Mouse (Mus musculus) adrenal gland (tissue): Measurements from ENCODE around the gene Lcn10.
"Not testable (repeated sequence)": the region's sequence is repeated elsewhere in the genome, so short reads cannot be mapped to it uniquely, and the experiment has no call there.

Source experiments
- intact Hi-C: fragments of 180-260 bp; cut with DNase I; formaldehyde crosslinking; loops from one replicate; pipeline ENCODE4 v1.15.1; 2025

Gene Lcn10

GRCm38 (mm10) chr2:25706643-25707481, 24.3 kb downstream of the Lcn10 start, which contains the start of gene Bmyc:
Gene Bmyc, plus strand, starts transcription at chr2:25706739.
- intact Hi-C loops, result no loop called here

GRCm38 (mm10) chr2:25708121-25708520, 25.6 kb downstream of the Lcn10 start:
- intact Hi-C loops, result no loop called here

GRCm38 (mm10) chr2:25709056-25709455, 26.5 kb downstream of the Lcn10 start:
- intact Hi-C loops, result not testable (repeated sequence)

GRCm38 (mm10) chr2:25709791-25710190, 27.3 kb downstream of the Lcn10 start:
- intact Hi-C loops, result not testable (repeated sequence)

- intact Hi-C loops, result not testable (repeated sequence)
Observed at GRCm38 (mm10) chr2:25711641-25712040, 29.1 kb downstream of the Lcn10 start.

GRCm38 (mm10) chr2:25717222-25717621, 34.7 kb downstream of the Lcn10 start:
- intact Hi-C loops, result no loop called here

- intact Hi-C loops, result no loop called here
Observed at GRCm38 (mm10) chr2:25733199-25733930, 50.8 kb downstream of the Lcn10 start.
